Mouse (Mus musculus): ENCODE measurements around the gene Tenm4.

- TF ChIP-seq EP300 (IDR thresholded peaks at IDR 0.05), result no peak
- peak; percentile 97 for TF ChIP-seq CTCF (IDR thresholded peaks at IDR 0.05)
Measured at GRCm38 (mm10) chr7:96915452-96916105, 744.5 kb downstream of the Tenm4 start.

All from lung, postnatal 0 days (tissue).